Mouse (Mus musculus) ES-E14 (cell line): Measurements from ENCODE around the gene Rita1. TPM values are rescaled to one million over a fixed set of nuclear protein-coding genes. Genes with fewer than 3 reads are reported as not detected.

Experiments used
- DNase-seq: peaks from one replicate; pipeline ENCODE4 v3.0.0-alpha.2; 2013; ENCODE audit warnings: low read depth, low spot score
- H3K27ac ChIP-seq: 2 replicates; pipeline ENCODE4 v1.5.1; 2012; ENCODE audit warnings: low read depth, mild to moderate bottlenecking, low read length, moderate library complexity, mixed read lengths; ENCODE audit not compliant: poor library complexity, insufficient read depth, severe bottlenecking
- H3K36me3 ChIP-seq: 2 replicates; pipeline ENCODE4 v1.6.1; 2012; ENCODE audit warnings: mild to moderate bottlenecking, low read length, moderate library complexity, mixed read lengths; ENCODE audit not compliant: control insufficient read depth, poor library complexity, insufficient read depth, severe bottlenecking
- H3K4me1 ChIP-seq, 2 experiments: fragments of 150-350 bp in 1 of 2; sonication (generic) in 1 of 2; 2 replicates each; pipeline ENCODE4 v1.6.1; 2012; ENCODE audit warnings: low read length in 2 of 2, mild to moderate bottlenecking in 1 of 2, mixed read lengths in 1 of 2; ENCODE audit not compliant: control insufficient read depth in 2 of 2, insufficient read depth in 2 of 2, poor library complexity in 1 of 2
- H3K4me3 ChIP-seq, 2 experiments: fragments of 150-350 bp in 1 of 2; sonication (generic) in 1 of 2; 2 replicates each; pipeline ENCODE4 v1.5.1; 2012; ENCODE audit warnings: low read length in 2 of 2, low read depth in 1 of 2, mild to moderate bottlenecking in 1 of 2, mixed read lengths in 1 of 2; ENCODE audit not compliant: insufficient read depth in 1 of 2, poor library complexity in 1 of 2, severe bottlenecking in 1 of 2
- H3K9ac ChIP-seq: 2 replicates; pipeline ENCODE4 v1.6.1; 2012; ENCODE audit warnings: low read depth, mild to moderate bottlenecking, low read length, mixed read lengths; ENCODE audit not compliant: poor library complexity, insufficient read depth, severe bottlenecking
- H3K9me3 ChIP-seq: fragments of 150-350 bp; sonication (generic); 2 replicates; pipeline ENCODE4 v1.6.1; 2012; ENCODE audit warnings: low read depth, mild to moderate bottlenecking, low read length; ENCODE audit not compliant: control insufficient read depth, insufficient read depth
- CHD2 ChIP-seq: IDR thresholded peaks from 2 replicates; pipeline ENCODE4 v1.6.1; 2014; ENCODE audit warnings: mild to moderate bottlenecking, low read depth, low read length, inconsistent platforms
- HCFC1 ChIP-seq: IDR thresholded peaks from 2 replicates; pipeline ENCODE4 v1.6.1; 2012; ENCODE audit warnings: low read length, inconsistent platforms, borderline replicate concordance; ENCODE audit not compliant: insufficient read depth
- MAFK ChIP-seq: IDR thresholded peaks from 2 replicates; pipeline ENCODE4 v1.6.1; 2014; ENCODE audit warnings: mild to moderate bottlenecking, low read depth, low read length, inconsistent platforms; ENCODE audit not compliant: insufficient read depth
- ZC3H11A ChIP-seq: IDR thresholded peaks from 2 replicates; pipeline ENCODE4 v1.6.1; 2012; ENCODE audit warnings: low read depth, mild to moderate bottlenecking, inconsistent platforms, low read length, borderline replicate concordance
- ZNF384 ChIP-seq: IDR thresholded peaks from 2 replicates; pipeline ENCODE4 v1.6.1; 2012; ENCODE audit warnings: low read depth, low read length, inconsistent platforms
- in situ Hi-C, 2 experiments: fragments of 600-800 bp; cut with MboI; formaldehyde crosslinking; loops; one replicate each; pipeline ENCODE4 v1.15.1; 2025; ENCODE audit warnings: low sequenced_read_pairs in 2 of 2, inconsistent platforms in 1 of 2; ENCODE audit not compliant: unreplicated experiment in 2 of 2
- total RNA-seq: library from RNA; depleted of rRNA; stranded (reverse); fragments of 300-350 nt; gene quantifications from 2 replicates; pipeline ENCODE4 v1.2.3, GENCODE M21; 2012

Gene Rita1
- total RNA-seq, 1 experiment: 23.7 TPM

DNA sequence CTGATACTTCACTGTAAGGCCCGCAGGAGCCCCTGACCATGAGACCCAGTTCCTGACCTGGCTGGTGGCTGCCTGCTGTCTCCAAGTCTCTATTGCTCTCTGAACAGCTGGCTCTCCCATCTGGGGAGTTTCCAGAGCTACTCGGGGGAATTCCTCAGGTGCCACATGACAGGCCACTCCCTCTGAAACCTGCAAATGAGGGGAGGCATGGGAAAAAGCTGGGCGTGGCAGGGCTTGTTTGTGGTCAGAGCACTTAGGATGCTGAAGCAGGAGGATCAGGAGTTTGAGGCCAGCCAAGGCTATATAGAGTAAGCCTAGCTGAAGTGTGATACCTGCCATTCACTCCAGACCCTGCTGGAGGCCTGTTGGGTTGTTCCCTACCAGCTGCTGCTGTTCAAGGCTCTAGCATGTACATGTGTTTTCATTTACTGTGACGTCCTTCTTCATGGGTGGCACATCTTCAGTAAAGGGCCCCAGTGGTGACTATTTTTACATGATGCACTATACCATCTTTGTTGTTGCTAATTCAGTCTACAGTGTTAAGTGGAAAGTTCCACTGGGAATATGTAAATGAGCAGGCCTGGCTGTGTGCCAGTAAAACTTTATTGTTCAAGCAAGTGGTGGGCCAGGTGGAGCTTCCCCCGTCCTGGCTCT is 9.9 kb upstream of the Rita1 start:
- in situ Hi-C loops: loop anchor here in 1 of 2 experiments (10.0 kb wide), 1 partner anchor 112 kb away; no protein-coding TSS in a partner anchor
- no peak for TF ChIP-seq ZNF384
- TF ChIP-seq ZC3H11A: no peak
- no peak for TF ChIP-seq CHD2
- TF ChIP-seq MAFK: no peak
- no peak for TF ChIP-seq HCFC1
- H3K9ac ChIP-seq: no peak overlapping the region
- no peak for DNase-seq
- no peak overlapping the region for H3K4me3 ChIP-seq
- no peak overlapping the region for H3K27ac ChIP-seq
- H3K9me3 ChIP-seq: no peaks in the 10 kb centered on the region
- H3K4me1 ChIP-seq: peaks cover 8 to 33% of the 10 kb centered on the region in 2 experiments; a peak in 2 of 4 replicates
- H3K36me3 ChIP-seq: peaks cover 87% of the 10 kb centered on the region

- H3K9ac ChIP-seq: no peak overlapping the region
- in situ Hi-C loops: loop anchor here in 1 of 2 experiments (10.0 kb wide), 1 partner anchor 113 kb away; no protein-coding TSS in a partner anchor
- no peak for DNase-seq
- peaks cover 8 to 30% of the 10 kb centered on the region in 2 experiments; a peak in 2 of 4 replicates for H3K4me1 ChIP-seq
- peaks cover 85% of the 10 kb centered on the region for H3K36me3 ChIP-seq
- H3K27ac ChIP-seq: no peak overlapping the region
- no peaks in the 10 kb centered on the region for H3K9me3 ChIP-seq
- no peak overlapping the region for H3K4me3 ChIP-seq
- TF ChIP-seq MAFK: no peak
- no peak for TF ChIP-seq ZC3H11A
- no peak for TF ChIP-seq CHD2
- no peak for TF ChIP-seq ZNF384
- no peak for TF ChIP-seq HCFC1
These were observed 9.4 kb upstream of the Rita1 start for GRCm38 (mm10) chr5:120621846-120622197.

DNA sequence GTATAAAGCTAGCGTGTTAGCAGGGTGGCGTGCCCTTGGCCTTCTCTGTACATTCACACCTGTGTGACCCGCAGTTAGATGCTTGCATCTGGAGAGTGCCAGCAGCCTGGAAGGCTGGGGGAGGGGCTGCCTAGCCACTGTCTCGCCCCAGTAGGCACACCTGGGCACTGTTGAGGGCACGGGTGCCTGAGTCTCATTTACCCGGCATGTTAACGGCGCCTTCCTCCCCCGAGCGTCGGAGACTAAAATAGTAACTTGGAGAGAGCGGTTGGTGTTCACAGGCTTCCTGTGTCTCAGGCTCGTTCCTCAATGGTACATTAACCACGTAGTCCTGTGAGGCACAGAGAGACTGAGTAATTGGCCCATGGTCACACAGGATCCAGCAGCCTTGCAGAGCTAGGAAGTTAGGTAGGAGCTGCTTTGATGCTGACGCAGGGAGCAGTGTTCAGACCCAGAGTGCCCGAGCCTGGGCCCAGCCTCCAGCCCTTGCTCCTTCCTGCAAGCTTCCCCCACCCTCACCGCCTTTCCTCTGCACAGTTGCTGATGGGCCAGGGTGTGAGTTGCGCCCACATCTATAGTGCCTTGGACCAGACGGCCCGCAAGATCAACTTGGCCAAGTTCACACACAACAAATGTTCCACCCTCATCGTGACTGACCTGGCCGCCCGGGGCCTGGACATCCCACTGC is 8.8 kb upstream of the Rita1 start:
- no peak for DNase-seq
- H3K9ac ChIP-seq: no peak overlapping the region
- in situ Hi-C loops: loop anchor here in 1 of 2 experiments (10.0 kb wide), 1 partner anchor 114 kb away; no protein-coding TSS in a partner anchor

DNA sequence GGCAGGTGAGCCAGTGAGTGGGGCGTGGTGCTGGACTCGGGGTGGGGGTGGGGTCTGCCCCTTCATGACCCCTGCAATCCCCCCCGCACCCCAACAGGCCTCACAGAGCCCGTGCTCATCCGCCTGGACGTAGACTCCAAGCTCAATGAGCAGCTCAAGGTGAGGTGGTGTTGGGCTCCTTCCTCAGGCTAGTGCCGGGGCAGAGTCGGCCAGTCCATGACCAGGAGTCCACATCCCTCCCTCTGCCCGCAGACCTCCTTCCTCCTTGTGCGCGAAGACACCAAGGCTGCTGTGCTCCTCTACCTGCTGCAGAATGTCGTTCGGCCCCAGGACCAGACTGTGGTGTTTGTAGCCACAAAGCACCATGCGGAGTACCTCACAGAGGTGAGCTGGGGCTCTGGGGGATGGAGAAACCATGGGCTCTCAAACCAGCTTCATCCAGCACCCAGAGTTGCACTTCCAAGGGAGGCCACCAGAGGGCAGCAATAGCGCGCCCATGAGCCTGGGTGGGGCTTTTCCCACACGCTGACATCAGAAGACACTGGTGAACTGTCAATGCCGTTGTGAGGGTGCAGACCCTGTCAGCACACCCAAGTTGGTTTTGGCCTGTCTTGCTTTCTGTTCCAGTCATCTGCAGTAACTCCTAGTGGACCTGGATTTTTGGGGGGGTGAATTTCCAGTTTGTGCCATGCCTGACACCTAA is 8.1 kb upstream of the Rita1 start:
- no peak overlapping the region for H3K4me3 ChIP-seq
- TF ChIP-seq ZC3H11A: peak; percentile 52; the same call in 1 of the 2 replicates
- no peak for TF ChIP-seq MAFK
- no peak overlapping the region for H3K27ac ChIP-seq
- in situ Hi-C loops: loop anchor here in 1 of 2 experiments (10.0 kb wide), 1 partner anchor 114 kb away; no protein-coding TSS in a partner anchor
- H3K36me3 ChIP-seq: peaks cover 80% of the 10 kb centered on the region
- peaks cover 7 to 28% of the 10 kb centered on the region in 2 experiments; a peak in 1 of 4 replicates for H3K4me1 ChIP-seq
- DNase-seq: peak; percentile 88
- no peak overlapping the region for H3K9ac ChIP-seq
- no peaks in the 10 kb centered on the region for H3K9me3 ChIP-seq

More for the DNA sequence above, 8.8 kb upstream of the Rita1 start:
- H3K27ac ChIP-seq: no peak overlapping the region
- H3K36me3 ChIP-seq: peaks cover 86% of the 10 kb centered on the region
- H3K9me3 ChIP-seq: no peaks in the 10 kb centered on the region
- TF ChIP-seq MAFK (no peak), CHD2 (no peak), HCFC1 (no peak)
- H3K4me1 ChIP-seq: peaks cover 7 to 28% of the 10 kb centered on the region in 2 experiments; a peak in 1 of 4 replicates
- H3K4me3 ChIP-seq: no peak overlapping the region
